Mouse (Mus musculus) ES-E14 (cell line): ENCODE measurements around the gene C330007P06Rik. TPM values are rescaled to one million over a fixed set of nuclear protein-coding genes. Genes with fewer than 3 reads are reported as not detected.

Experiments used
- DNase-seq: peaks from one replicate; pipeline ENCODE4 v3.0.0-alpha.2; 2013; ENCODE audit warnings: low read depth, low spot score
- H3K27ac ChIP-seq: 2 replicates; pipeline ENCODE4 v1.5.1; 2012; ENCODE audit warnings: low read depth, mild to moderate bottlenecking, low read length, moderate library complexity, mixed read lengths; ENCODE audit not compliant: poor library complexity, insufficient read depth, severe bottlenecking
- H3K36me3 ChIP-seq: 2 replicates; pipeline ENCODE4 v1.6.1; 2012; ENCODE audit warnings: mild to moderate bottlenecking, low read length, moderate library complexity, mixed read lengths; ENCODE audit not compliant: control insufficient read depth, poor library complexity, insufficient read depth, severe bottlenecking
- H3K4me1 ChIP-seq, 2 experiments: fragments of 150-350 bp in 1 of 2; sonication (generic) in 1 of 2; 2 replicates each; pipeline ENCODE4 v1.6.1; 2012; ENCODE audit warnings: low read length in 2 of 2, mild to moderate bottlenecking in 1 of 2, mixed read lengths in 1 of 2; ENCODE audit not compliant: control insufficient read depth in 2 of 2, insufficient read depth in 2 of 2, poor library complexity in 1 of 2
- H3K4me3 ChIP-seq, 2 experiments: fragments of 150-350 bp in 1 of 2; sonication (generic) in 1 of 2; 2 replicates each; pipeline ENCODE4 v1.5.1; 2012; ENCODE audit warnings: low read length in 2 of 2, low read depth in 1 of 2, mild to moderate bottlenecking in 1 of 2, mixed read lengths in 1 of 2; ENCODE audit not compliant: insufficient read depth in 1 of 2, poor library complexity in 1 of 2, severe bottlenecking in 1 of 2
- H3K9ac ChIP-seq: 2 replicates; pipeline ENCODE4 v1.6.1; 2012; ENCODE audit warnings: low read depth, mild to moderate bottlenecking, low read length, mixed read lengths; ENCODE audit not compliant: poor library complexity, insufficient read depth, severe bottlenecking
- H3K9me3 ChIP-seq: fragments of 150-350 bp; sonication (generic); 2 replicates; pipeline ENCODE4 v1.6.1; 2012; ENCODE audit warnings: low read depth, mild to moderate bottlenecking, low read length; ENCODE audit not compliant: control insufficient read depth, insufficient read depth
- CHD2 ChIP-seq: IDR thresholded peaks from 2 replicates; pipeline ENCODE4 v1.6.1; 2014; ENCODE audit warnings: mild to moderate bottlenecking, low read depth, low read length, inconsistent platforms
- HCFC1 ChIP-seq: IDR thresholded peaks from 2 replicates; pipeline ENCODE4 v1.6.1; 2012; ENCODE audit warnings: low read length, inconsistent platforms, borderline replicate concordance; ENCODE audit not compliant: insufficient read depth
- MAFK ChIP-seq: IDR thresholded peaks from 2 replicates; pipeline ENCODE4 v1.6.1; 2014; ENCODE audit warnings: mild to moderate bottlenecking, low read depth, low read length, inconsistent platforms; ENCODE audit not compliant: insufficient read depth
- ZC3H11A ChIP-seq: IDR thresholded peaks from 2 replicates; pipeline ENCODE4 v1.6.1; 2012; ENCODE audit warnings: low read depth, mild to moderate bottlenecking, inconsistent platforms, low read length, borderline replicate concordance
- ZNF384 ChIP-seq: IDR thresholded peaks from 2 replicates; pipeline ENCODE4 v1.6.1; 2012; ENCODE audit warnings: low read depth, low read length, inconsistent platforms
- in situ Hi-C, 2 experiments: fragments of 600-800 bp; cut with MboI; formaldehyde crosslinking; loops; one replicate each; pipeline ENCODE4 v1.15.1; 2025; ENCODE audit warnings: low sequenced_read_pairs in 2 of 2, inconsistent platforms in 1 of 2; ENCODE audit not compliant: unreplicated experiment in 2 of 2
- total RNA-seq: library from RNA; depleted of rRNA; stranded (reverse); fragments of 300-350 nt; gene quantifications from 2 replicates; pipeline ENCODE4 v1.2.3, GENCODE M21; 2012

C330007P06Rik gene
- total RNA-seq, 1 experiment, result 30.2 TPM

- Histone ChIP-seq H3K36me3 (no peaks in the 10 kb centered on the region), H3K4me1 (peaks cover 0 to 5% of the 10 kb centered on the region in 2 experiments; a peak in 3 of 4 replicates), H3K9me3 (no peaks in the 10 kb centered on the region), H3K4me3 (peak overlapping the region; percentile 35 to 79), H3K9ac (peak overlapping the region; percentile 15; the same call in 1 of the 2 replicates), H3K27ac (peak overlapping the region; percentile 89; the same call in 1 of the 2 replicates)
- peak; percentile 80 for DNase-seq
- in situ Hi-C loops, result no loop called here
- no peak for TF ChIP-seq CHD2
- peak; percentile 35; the same call in 1 of the 2 replicates for TF ChIP-seq HCFC1
- no peak for TF ChIP-seq ZC3H11A
- no peak for TF ChIP-seq ZNF384
- no peak for TF ChIP-seq MAFK
Measured at GRCm38 (mm10) chrX:36807360-36808317, 66.3 kb downstream of the C330007P06Rik start.

- no peak overlapping the region for H3K4me3 ChIP-seq
- no peak overlapping the region for H3K9ac ChIP-seq
- no peak for DNase-seq
- TF ChIP-seq MAFK (no peak), CHD2 (no peak), ZNF384 (no peak), ZC3H11A (no peak), HCFC1 (no peak)
- in situ Hi-C loops, result no loop called here
- peak overlapping the region; percentile 88; the same call in 1 of the 2 replicates for H3K27ac ChIP-seq
- no peaks in the 10 kb centered on the region for H3K9me3 ChIP-seq
- H3K4me1 ChIP-seq, result peaks cover 0 to 3% of the 10 kb centered on the region in 2 experiments; a peak in 3 of 4 replicates
- no peaks in the 10 kb centered on the region for H3K36me3 ChIP-seq
Measured at GRCm38 (mm10) chrX:36805466-36806235, 68.3 kb downstream of the C330007P06Rik start.

GRCm38 (mm10) chrX:36804196-36804595 is 69.7 kb downstream of the C330007P06Rik start:
- Histone ChIP-seq H3K4me3 (no peak overlapping the region), H3K4me1 (peaks cover 0 to 3% of the 10 kb centered on the region in 2 experiments; a peak in 3 of 4 replicates), H3K36me3 (no peaks in the 10 kb centered on the region), H3K9me3 (no peaks in the 10 kb centered on the region), H3K9ac (no peak overlapping the region), H3K27ac (peak overlapping the region; percentile 83; the same call in 1 of the 2 replicates)
- no peak for TF ChIP-seq MAFK
- no peak for TF ChIP-seq HCFC1
- no peak for TF ChIP-seq ZC3H11A
- no peak for TF ChIP-seq CHD2
- TF ChIP-seq ZNF384, result no peak
- DNase-seq, result no peak
- in situ Hi-C loops, result no loop called here

GRCm38 (mm10) chrX:36803189-36803588 is 70.7 kb downstream of the C330007P06Rik start:
- no peaks in the 10 kb centered on the region for H3K9me3 ChIP-seq
- TF ChIP-seq CHD2 (no peak), ZNF384 (no peak), ZC3H11A (no peak), HCFC1 (no peak), MAFK (no peak)
- H3K27ac ChIP-seq, result no peak overlapping the region; the same call in 1 of the 2 replicates

More at GRCm38 (mm10) chrX:36803189-36803588, 70.7 kb downstream of the C330007P06Rik start:
- Histone ChIP-seq H3K4me3 (no peak overlapping the region), H3K4me1 (peaks cover 0 to 3% of the 10 kb centered on the region in 2 experiments; a peak in 3 of 4 replicates), H3K9ac (peak overlapping the region; percentile 32; the same call in 1 of the 2 replicates), H3K36me3 (peaks cover 2% of the 10 kb centered on the region; the same call in 1 of the 2 replicates)
- DNase-seq, result no peak
- in situ Hi-C loops, result no loop called here
